Mouse (Mus musculus): ENCODE results near the gene Pdk2. TPM values are rescaled to one million over a fixed set of nuclear protein-coding genes. Genes with fewer than 3 reads are reported as not detected.
"Not testable (repeated sequence)": the region's sequence is repeated elsewhere in the genome, so short reads cannot be mapped to it uniquely, and the experiment has no call there.

Gene Pdk2
- polyA plus RNA-seq, 1 experiment, result 34.6 TPM

DNA sequence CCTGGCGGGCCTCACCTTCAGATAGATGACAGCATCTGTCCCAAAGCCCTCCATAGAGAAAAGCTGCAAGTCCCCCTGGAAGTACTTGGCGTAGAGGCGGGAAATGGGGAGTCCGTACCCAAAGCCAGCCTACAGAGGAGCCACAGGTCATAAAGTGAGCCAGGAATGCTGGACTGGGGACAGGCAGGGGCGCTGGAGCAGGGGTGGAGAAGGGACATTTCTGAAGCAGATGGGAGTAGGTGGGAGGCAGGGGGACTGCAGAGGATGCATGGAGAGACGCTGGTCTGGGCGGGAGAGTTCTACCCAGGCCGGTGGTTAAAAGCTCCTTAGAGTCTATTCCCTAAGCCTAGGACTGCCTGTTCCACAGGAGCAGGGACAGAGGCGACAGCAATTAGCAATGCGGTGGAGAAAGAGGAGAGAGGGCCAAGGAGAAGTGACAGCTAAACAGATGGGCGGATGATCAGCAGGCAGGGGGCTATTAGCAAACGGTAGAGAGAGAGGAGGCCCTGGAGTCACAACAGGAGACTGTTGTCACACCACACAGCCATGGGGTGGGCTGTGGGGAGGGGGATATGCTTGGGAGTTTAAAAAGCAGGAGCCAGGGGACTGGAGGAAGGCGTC, 13.2 kb downstream of the Pdk2 start:
- no peak for DNase-seq (ENCODE audit: low spot score)

DNA sequence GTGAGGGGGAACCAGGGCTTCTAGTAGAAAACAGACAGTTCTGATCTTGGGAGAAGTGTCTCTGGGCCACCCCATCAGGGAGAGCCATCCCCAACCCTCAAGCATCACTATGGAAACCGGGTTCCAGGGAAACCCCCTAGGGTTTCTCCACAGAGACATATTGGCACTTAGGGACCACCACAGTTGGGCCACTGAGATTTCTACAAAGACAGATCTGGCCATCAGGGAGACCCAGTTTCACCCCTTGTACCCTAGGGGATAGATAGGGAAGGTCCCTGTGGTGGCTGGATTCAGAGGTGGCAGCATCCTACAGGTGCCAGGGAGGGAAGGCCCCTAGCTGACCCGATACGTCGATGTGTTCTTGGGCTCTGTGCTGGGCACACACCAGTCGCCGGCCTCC, 14.3 kb downstream of the Pdk2 start:
- no peak for DNase-seq (ENCODE audit: low spot score)

DNA sequence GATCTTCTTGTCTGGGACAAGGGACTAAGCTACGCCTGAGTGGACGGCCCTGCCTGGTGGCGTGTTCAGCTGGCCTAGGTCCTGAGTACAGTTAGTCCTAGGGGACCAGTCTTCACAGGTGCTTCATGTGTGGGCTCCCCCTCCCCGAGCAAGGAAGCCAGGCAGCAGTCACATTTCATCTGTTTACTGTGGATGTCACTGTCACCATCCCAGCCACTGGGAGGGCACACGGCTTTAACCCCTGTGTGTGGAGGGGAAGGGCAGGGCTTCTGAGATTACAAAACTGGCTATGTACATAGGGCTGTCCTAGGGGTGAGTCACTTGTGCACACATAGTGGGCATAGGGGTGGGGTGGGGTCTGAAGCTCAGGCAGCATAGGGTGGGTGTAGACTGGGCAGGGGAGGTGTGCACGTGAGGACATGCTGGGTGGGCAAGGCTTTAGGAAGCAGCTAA, 15.0 kb downstream of the Pdk2 start:
- DNase-seq (ENCODE audit: low spot score), result no peak

DNA sequence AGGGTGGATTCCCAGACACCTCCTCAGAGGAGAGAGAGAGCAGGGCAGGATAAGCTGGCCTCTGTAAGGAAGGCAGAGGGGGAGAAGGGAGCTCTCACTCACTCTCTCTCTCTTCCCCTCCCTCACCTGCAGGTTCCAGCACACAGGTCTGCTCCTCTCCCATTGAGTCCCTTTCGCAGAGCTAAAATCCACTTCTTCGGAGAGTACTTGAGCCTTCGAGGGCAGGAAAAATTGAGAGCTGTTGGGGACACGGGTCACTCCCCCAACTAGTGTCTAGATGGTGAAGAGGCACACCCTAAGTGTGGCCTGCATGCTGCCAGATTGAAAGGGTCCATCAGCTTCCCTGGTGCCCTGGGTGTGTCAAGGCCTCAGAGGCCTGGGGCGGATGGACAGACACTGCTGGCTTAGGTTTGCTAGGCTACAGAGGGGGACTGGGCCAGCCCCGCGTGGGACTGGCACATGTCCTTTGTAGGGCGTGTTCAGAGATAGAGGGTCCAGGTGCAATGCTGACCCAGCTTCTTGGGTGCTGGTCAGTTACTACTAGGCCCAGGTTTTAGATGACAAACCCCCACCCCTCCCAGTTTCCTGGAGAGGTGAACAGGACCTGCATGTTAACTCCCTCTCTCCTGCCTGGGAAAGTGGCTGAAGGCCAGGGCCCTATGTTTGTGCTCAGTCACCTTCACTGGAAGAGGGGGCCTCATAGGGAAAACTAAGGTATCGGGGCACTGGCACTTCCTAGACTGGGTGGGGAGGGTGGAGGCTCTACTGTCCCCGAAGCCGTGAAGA, 15.7 kb downstream of the Pdk2 start:
- no peak for DNase-seq (ENCODE audit: low spot score)

DNA sequence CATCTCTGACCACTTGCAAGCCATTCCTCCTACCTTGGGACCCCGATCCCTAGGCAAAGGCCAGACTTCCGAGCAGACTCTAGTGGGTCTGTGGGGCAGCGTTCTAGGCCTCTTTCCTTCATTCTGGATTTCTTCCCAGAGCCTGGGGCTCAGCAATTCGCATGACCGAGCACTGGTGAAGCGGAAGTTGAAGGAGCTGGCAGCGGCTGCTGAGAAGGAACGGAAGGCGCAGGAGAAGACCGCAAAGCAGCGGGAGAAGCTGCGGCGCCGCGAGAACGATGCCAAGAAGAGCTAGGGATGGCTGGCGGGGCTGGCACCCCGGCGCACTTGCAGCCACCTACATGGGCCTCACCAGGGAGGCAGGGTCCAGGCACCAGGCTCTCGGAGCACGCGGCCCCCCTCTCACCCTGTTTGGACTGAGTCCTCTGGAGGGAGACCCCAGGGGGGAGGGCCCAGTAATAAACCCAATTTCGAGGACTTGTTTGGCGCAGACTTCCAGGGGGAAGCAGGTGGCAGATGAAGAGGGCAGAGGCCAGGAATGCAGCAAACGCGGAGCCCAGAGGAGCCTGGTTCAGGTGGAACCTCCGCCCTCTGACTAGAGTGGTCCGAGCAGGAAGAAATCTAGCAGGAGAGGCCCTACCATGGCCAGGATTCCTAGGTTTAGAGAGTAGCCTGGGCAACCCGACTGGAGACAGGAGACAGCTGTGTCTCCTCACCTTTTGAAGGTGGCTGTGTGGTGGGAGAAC, 16.5 kb downstream of the Pdk2 start:
- DNase-seq (ENCODE audit: low spot score), result no peak

- no peak for DNase-seq (ENCODE audit: low spot score)
Measured at GRCm38 (mm10) chr11:95023481-95023880, 17.7 kb downstream of the Pdk2 start.

GRCm38 (mm10) chr11:95022237-95022992, 18.7 kb downstream of the Pdk2 start:
- DNase-seq (ENCODE audit: low spot score), result no peak

DNA sequence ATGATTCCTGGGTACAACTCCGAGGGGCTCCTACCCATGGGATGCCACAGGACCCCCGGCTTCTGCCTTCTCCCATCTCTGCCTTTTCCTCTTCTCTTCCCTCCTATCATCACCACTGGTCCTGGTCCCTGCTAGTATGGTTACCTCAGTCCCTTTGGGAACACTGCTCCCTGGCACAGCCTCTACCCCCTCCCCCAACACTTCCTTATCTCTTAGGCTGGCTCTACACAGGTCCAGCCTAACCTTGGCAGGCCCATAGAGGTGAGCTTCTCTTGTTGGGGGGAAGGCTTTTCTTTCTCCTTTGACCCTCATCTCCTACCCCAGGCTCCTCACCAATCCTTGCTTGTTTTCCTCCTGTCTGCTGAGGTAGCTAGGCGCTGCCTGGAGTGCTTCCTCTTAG, 25.7 kb downstream of the Pdk2 start:
- no peak for DNase-seq (ENCODE audit: low spot score)

- no peak for DNase-seq (ENCODE audit: low spot score)
Measured at GRCm38 (mm10) chr11:95012487-95012886, 28.7 kb downstream of the Pdk2 start.

DNA sequence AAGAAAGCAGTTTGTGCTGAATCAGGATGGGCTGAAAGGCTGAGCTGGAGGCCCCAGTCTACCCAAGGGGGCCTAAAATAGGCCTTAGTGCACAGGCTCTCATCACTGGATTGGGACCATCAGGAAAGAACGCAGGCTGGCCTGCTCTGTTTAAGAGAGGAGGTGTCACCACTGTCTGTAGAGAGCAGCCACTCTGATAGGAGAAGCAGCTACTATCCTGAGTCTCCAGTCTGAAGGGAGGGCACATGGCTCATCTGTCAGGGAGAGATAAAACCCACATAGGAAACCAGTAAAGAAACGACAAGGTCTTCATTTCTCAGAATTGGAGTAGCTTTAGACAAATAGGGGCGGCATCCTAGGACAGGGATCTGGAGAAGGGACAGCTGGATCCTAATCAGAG, 29.1 kb downstream of the Pdk2 start:
- no peak for DNase-seq (ENCODE audit: low spot score)

DNA sequence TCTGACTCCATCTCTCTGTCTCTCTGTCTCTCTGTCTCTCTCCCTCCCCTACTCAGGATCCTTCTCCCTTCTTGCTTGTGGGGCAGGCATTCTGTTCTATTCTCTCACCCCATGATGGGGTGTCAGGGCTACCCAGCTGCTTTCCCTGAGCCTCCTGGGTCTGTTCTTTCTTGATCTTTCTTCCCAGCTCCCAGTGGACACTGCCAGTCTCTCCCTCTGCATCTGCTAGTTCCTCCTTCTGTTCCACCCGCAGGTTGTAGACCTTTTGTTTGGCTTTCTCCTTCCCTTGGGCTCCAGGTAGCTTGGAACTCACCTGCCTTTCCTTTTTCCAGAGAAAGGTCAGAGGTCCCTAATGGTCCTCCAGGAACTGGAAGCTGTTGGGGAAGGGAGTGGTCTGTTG, 29.7 kb downstream of the Pdk2 start:
- no peak for DNase-seq (ENCODE audit: low spot score)

DNA sequence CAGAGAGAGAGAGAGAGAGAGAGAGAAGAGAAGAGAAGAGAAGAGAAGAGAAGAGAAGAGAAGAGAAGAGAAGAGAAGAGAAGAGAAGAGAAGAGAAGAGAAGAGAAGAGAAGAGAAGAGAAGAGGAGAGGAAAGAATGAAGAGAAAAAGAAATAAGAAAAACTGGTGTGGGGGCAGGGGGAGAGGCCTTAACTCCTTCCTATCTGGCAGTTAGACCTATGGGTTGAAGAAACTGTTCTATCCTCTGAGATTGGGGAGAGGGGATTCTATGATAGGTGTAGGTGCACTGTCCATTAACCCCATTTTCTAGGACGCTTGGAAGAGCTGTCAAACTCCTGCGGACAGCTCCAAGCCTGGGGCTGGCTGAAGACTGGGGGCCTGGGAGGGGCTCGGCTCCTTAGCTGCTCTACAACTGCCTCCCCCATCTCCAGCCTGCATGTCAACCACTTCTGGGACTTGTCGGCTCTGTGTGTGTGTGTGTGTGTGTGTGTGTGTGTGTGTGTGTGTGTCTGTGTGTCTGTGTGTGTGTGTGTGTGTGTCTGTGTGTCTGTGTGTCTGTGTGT, 30.2 kb downstream of the Pdk2 start:
- not testable (repeated sequence) for DNase-seq (ENCODE audit: low spot score)

- no peak for DNase-seq (ENCODE audit: low spot score)
Measured at GRCm38 (mm10) chr11:95010141-95010739, 30.9 kb downstream of the Pdk2 start.

GRCm38 (mm10) chr11:95009629-95010014, 31.5 kb downstream of the Pdk2 start, which contains the start of gene Samd14:
TSS of gene Samd14 (plus strand) at chr11:95009879.
- no peak for DNase-seq (ENCODE audit: low spot score)

DNA sequence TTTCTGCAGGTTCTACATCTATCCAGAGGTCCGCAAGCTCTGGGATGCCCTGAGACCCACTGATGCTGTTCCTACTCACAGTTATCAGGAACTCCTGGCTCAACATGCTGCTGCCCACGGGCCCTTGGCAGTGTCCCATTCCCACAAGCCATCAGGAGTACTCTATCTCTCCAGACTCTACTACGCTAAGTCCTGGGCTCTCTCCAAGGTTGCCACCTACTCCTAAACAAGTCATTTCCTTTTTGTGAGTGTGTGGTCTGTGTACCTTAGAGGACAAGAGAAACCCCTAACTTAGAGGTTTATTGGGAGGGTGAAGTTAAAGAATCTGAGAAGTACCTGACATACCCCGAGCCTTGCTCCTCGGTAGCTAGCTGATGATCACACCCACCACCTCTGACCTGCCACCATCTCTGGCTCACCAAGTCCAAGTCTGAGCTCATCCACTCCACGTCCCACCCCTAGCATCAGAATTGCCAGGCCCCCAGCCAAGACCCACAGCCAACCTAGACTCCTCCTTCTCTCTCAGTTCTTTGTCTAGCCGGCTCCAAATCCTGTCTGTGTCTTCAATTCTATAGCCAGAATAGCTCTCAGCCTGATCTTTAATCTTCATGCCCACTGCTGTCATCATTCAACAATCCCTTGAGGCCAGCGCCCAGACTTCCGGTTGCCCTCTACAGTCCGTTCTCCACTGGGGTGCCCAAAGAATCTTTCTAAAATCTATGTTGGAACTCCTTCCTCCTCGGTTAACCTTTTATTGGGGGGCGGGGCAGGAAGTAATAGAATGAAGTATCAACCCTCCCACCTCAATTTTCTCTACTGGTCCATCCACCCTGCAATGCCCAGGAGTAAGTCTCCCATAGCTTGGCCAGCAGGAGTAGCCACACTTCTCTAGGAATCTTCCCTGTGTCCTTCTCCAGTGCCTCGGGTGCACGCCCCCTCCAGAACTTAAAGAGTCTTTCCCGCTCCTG, 32.2 kb downstream of the Pdk2 start:
- no peak for DNase-seq (ENCODE audit: low spot score)

GRCm38 (mm10) chr11:95007418-95007817, 33.7 kb downstream of the Pdk2 start:
- no peak for DNase-seq (ENCODE audit: low spot score)

DNA sequence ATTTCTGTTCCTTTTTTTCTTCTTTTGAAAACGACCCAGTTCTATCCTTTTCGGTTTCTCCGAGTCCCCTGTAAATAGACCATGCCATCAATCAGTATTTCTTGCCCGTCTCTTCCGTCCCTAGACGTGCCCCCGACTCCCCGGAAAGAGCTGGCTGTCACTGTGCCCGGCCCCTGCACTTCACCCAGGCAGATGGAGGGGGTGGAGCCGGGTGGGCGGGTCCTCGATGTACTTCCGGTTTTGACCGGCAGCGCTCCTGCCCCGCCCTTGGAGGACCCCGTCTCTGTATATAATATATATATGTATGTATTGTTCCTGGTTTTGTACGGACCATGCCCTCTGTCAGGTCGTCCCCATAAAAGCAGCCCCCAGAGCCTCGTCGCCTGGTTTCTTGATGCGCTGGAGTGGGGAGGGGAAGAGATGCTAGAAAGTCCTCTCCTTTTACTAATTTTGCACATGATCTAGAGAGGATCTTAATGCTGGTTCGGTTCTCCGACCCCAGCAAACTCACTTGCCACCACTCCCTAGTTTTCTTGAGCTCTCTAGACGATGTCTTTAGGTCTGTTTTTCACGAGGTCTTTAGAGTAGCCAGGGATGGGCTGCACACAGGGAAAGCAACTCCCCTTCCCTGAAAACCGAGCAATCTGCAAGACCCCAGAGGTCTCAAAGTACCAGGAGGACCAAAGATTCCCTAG, 34.5 kb downstream of the Pdk2 start:
- DNase-seq (ENCODE audit: low spot score), result no peak

DNA sequence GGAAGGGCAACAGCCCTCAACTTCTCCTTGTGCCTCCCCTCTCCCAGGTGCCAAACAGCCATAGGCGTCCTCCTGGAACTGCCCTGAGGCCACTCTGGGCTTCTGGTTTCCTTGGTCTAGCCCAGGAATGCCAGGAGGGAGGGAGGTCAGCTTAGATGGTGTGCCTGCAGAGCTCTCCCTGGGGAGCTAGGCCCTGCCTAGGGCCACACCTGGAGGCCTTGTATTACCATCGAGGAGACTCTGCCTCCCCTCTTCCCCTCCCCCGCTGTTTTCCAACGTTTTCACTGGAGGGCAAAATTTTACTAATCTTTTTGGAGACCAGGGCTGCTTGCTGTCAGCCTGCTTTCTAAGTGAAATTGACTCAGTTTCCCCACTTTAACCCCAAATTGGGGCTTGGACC, 35.1 kb downstream of the Pdk2 start:
- DNase-seq (ENCODE audit: low spot score), result no peak

- DNase-seq (ENCODE audit: low spot score), result no peak
Measured at GRCm38 (mm10) chr11:95004937-95005198, 36.3 kb downstream of the Pdk2 start.

Data from urinary bladder, adult 2 months (tissue).